Mouse (Mus musculus) neural tube, embryonic 15.5 days (tissue): ENCODE measurements around the gene Xxylt1. TPM values are rescaled to one million over a fixed set of nuclear protein-coding genes. Genes with fewer than 3 reads are reported as not detected.

Experiments
- ATAC-seq: fragments of 200-750 bp; cut with Nextera tagmentation; 2 replicates; pipeline ENCODE4 v1.8.0; 2017; ENCODE audit warnings: mild to moderate bottlenecking, moderate TSS enrichment, moderate library complexity; ENCODE audit not compliant: low FRiP score
- H3K27ac ChIP-seq: fragments of 300-500 bp; sonication (generic); replicated peaks from 2 replicates; pipeline ENCODE4 v1.5.1; 2015; ENCODE audit warnings: mild to moderate bottlenecking, inconsistent platforms
- H3K27me3 ChIP-seq: fragments of 300-500 bp; sonication (generic); replicated peaks from 2 replicates; pipeline ENCODE4 v1.6.1; 2015; ENCODE audit warnings: inconsistent platforms
- H3K36me3 ChIP-seq: fragments of 300-500 bp; sonication (generic); 2 replicates; pipeline ENCODE4 v1.6.1; 2015; ENCODE audit warnings: inconsistent platforms
- H3K4me1 ChIP-seq: fragments of 300-500 bp; sonication (generic); 2 replicates; pipeline ENCODE4 v1.6.1; 2015; ENCODE audit warnings: inconsistent platforms
- H3K4me2 ChIP-seq: fragments of 300-500 bp; sonication (generic); 2 replicates; pipeline ENCODE4 v1.6.1; 2015; ENCODE audit warnings: inconsistent platforms, mild to moderate bottlenecking, moderate library complexity
- H3K4me3 ChIP-seq: fragments of 300-500 bp; sonication (generic); replicated peaks from 2 replicates; pipeline ENCODE4 v1.5.1; 2015; ENCODE audit warnings: mild to moderate bottlenecking, inconsistent platforms
- H3K9ac ChIP-seq: fragments of 300-500 bp; sonication (generic); replicated peaks from 2 replicates; pipeline ENCODE4 v1.6.1; 2015; ENCODE audit warnings: mild to moderate bottlenecking, inconsistent platforms
- H3K9me3 ChIP-seq: fragments of 300-500 bp; sonication (generic); replicated peaks from 2 replicates; pipeline ENCODE4 v1.6.1; 2016; ENCODE audit warnings: inconsistent platforms
- WGBS: fragments of 180-500 bp; shearing (Covaris S2); methylation state at CpG from one replicate; pipeline ENCODE4 v1.1.7; 2015; ENCODE audit warnings: mixed read lengths; 5-methylcytosine and 5-hydroxymethylcytosine counted together
- polyA plus RNA-seq: library from polyadenylated mRNA; unstranded; fragments of >200 nt; fragmentation: Nextera tagmentation; extraction: Ambion mirVana; gene quantifications from 2 replicates; pipeline ENCODE4 v1.2.1, GENCODE M21; 2015

The Xxylt1 gene
- polyA plus RNA-seq, 1 experiment from 2014 or later, result 16.3 TPM

GRCm38 (mm10) chr16:31076436-31076835 is 4.8 kb downstream of the Xxylt1 start:
- no peaks in the 10 kb centered on the region for H3K9me3 ChIP-seq
- no peaks in the 10 kb centered on the region for H3K27me3 ChIP-seq
- peaks cover 18% of the 10 kb centered on the region for H3K4me1 ChIP-seq
- ATAC-seq, result no peak
- WGBS, result 93% methylated on average over 8 of the region's 8 CpGs
- no peak overlapping the region for H3K4me3 ChIP-seq
- H3K9ac ChIP-seq, result no peak overlapping the region
- H3K36me3 ChIP-seq, result 0 out of 2 replicates have a peak, but pooled peaks cover 2% of the 10 kb centered on the region
- no peak overlapping the region for H3K4me2 ChIP-seq
- H3K27ac ChIP-seq, result no peak overlapping the region

GRCm38 (mm10) chr16:31074324-31074908 is 6.8 kb downstream of the Xxylt1 start:
- 0 out of 2 replicates have a peak, but pooled peaks cover 2% of the 10 kb centered on the region for H3K36me3 ChIP-seq
- ATAC-seq, result no peak
- H3K27ac ChIP-seq, result no peak overlapping the region
- no peaks in the 10 kb centered on the region for H3K27me3 ChIP-seq
- no peak overlapping the region for H3K9ac ChIP-seq
- H3K4me3 ChIP-seq, result no peak overlapping the region
- WGBS, result 83% methylated on average over 3 of the region's 3 CpGs
- H3K4me2 ChIP-seq, result no peak overlapping the region
- H3K4me1 ChIP-seq, result peaks cover 21% of the 10 kb centered on the region
- no peaks in the 10 kb centered on the region for H3K9me3 ChIP-seq

DNA sequence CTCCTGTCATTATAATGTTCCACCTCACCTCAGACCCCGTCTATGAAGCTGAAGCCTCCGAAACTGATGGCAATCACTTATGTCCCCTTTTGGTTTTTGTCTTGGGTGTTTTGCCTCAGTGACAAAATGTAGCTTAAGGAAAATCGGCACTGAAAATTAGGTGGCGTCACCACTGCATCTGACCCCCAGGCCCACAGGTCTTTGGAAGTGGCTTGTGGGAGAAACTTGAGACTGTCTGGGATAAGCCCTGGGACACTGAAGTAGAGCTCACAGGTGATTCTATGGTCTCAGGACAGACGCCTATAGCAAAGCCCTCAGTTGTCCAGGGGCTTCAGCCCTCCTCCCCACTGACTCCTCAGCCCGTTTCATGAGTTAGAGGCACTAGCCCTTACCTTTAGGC is 9.5 kb downstream of the Xxylt1 start:
- Histone ChIP-seq H3K27me3 (no peaks in the 10 kb centered on the region), H3K4me3 (no peak overlapping the region), H3K36me3 (0 out of 2 replicates have a peak, but pooled peaks cover 2% of the 10 kb centered on the region), H3K27ac (no peak overlapping the region), H3K9ac (no peak overlapping the region), H3K9me3 (no peaks in the 10 kb centered on the region), H3K4me2 (no peak overlapping the region), H3K4me1 (peaks cover 16% of the 10 kb centered on the region)
- ATAC-seq, result no peak
- WGBS, result 86% methylated on average over 6 of the region's 6 CpGs

DNA sequence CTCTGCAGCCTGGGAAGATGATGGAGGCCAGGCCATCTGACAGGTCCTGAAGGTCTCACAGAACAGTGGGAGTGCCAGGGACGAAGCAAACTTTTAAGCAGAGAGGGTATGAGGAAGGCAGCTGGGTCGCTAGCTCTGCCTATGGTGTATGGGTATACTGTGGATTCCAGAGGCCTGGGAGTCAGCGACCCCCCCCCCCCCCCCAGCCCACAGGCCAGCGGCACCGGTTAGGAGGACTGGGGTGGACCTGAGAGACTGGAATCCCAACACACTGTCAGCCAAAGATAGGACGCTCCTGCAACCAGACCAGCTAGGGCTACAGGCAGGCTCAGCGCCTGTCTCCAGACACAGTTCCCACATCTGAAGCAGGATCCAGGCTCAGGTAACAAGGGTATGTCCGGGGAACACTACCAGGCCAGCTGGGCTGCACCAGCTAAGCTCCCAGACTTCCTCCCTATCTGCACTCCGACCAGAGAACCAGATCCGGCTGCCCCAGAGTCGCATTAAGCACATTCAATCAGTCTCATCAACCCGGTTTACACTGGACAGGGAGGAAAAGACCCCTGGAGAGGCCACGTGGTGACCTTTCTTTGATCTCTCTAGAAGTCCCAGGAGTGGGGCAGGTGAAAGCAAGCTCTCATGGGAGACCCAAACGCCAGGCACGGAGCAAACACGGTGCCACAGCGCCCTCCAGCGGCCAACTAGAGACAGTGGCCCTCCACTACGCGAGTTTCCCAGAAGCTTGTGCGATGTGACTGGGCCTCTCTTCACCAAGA is 10.7 kb downstream of the Xxylt1 start:
- H3K9me3 ChIP-seq, result no peaks in the 10 kb centered on the region
- H3K27ac ChIP-seq, result no peak overlapping the region
- peak; percentile 66 for ATAC-seq
- H3K4me1 ChIP-seq, result peaks cover 16% of the 10 kb centered on the region
- H3K36me3 ChIP-seq, result no peaks in the 10 kb centered on the region
- peak overlapping the region; percentile 51 for H3K4me2 ChIP-seq
- 14% methylated on average over 20 of the region's 21 CpGs for WGBS
- H3K27me3 ChIP-seq, result no peaks in the 10 kb centered on the region
- H3K4me3 ChIP-seq, result no peak overlapping the region; the same call in 1 of the 2 replicates
- H3K9ac ChIP-seq, result 0 out of 2 replicates have a peak overlapping the region, but pooled peaks have one; percentile 17

DNA sequence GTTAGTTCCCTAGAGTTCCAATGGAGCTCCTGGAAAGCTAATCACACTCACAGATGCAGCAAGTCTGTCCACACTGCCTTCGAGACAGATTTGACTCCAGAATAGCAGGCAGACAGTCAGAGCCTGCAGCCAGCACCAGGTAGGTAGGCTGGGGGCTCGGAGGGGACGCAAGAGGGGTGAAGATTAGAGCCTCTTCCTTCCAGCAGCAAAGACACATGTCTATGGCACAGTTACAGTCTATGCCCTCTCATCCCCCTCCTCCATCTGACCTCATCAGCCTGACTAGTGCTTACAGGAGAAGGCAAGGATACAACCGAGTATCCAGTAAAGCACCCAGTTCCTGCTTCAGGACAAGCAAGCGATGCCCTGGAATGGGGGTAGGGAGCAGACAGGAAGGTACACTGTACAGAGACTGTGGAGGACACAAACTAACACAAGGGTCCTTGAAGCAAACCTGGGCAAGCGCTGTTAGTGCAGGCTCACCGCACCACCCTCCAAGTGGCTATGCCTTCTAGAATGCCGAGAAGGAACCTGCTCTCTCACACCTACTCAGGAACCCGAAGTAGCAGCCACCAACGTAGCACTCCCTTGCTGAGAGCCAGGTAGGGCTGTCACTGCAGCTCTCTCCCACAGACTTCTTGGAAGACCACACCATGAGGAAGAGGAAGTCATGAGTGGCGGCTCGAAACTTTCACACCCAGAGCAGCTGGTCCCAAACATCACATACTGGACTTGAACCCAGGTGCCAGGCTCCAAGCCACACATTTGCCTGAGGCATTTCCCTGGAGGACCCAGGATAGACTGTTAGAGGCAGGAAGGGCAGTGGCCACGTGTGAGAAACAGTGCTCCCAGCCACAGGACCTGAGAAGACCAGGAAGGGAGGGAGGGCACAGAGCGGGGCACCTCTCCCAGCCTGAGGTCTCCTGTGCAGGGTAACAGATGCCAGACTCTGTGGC is 11.7 kb downstream of the Xxylt1 start:
- H3K4me2 ChIP-seq, result no peak overlapping the region
- no peaks in the 10 kb centered on the region for H3K9me3 ChIP-seq
- H3K4me3 ChIP-seq, result no peak overlapping the region
- H3K9ac ChIP-seq, result no peak overlapping the region
- 80% methylated on average over 14 of the region's 14 CpGs for WGBS
- no peaks in the 10 kb centered on the region for H3K36me3 ChIP-seq
- ATAC-seq, result no peak
- H3K27me3 ChIP-seq, result no peaks in the 10 kb centered on the region
- H3K27ac ChIP-seq, result no peak overlapping the region
- peaks cover 16% of the 10 kb centered on the region for H3K4me1 ChIP-seq

DNA sequence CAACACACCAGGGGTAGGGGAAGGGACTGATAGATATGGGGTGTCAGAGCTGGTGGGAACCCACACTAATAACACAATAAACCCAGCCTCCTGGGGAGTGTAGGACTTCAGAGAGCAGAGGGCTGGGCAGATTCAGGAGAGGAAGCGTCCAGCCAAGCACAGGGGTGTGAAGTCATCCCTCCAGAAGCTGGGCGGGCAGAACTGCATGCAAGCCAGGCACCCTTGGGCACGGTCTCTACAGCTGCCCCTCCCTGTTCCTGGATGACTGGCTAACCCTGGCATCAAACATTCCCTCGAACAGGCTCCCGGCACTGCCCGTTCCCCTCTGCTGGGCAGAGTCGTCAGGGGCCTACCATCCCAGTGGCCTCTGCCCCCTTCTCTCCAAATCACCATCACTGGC is 13.0 kb downstream of the Xxylt1 start:
- H3K4me2 ChIP-seq, result no peak overlapping the region
- H3K36me3 ChIP-seq, result no peaks in the 10 kb centered on the region
- no peaks in the 10 kb centered on the region for H3K9me3 ChIP-seq
- ATAC-seq, result no peak
- peaks cover 16% of the 10 kb centered on the region for H3K4me1 ChIP-seq
- no peak overlapping the region for H3K4me3 ChIP-seq
- no peaks in the 10 kb centered on the region for H3K27me3 ChIP-seq
- no peak overlapping the region for H3K27ac ChIP-seq
- no peak overlapping the region for H3K9ac ChIP-seq
- 86% methylated on average over 7 of the region's 7 CpGs for WGBS

GRCm38 (mm10) chr16:31066344-31067098 is 14.7 kb downstream of the Xxylt1 start:
- WGBS, result 65% methylated on average over 15 of the region's 15 CpGs
- no peak for ATAC-seq
- H3K4me1 ChIP-seq, result peaks cover 16% of the 10 kb centered on the region
- H3K4me3 ChIP-seq, result no peak overlapping the region
- H3K4me2 ChIP-seq, result no peak overlapping the region
- no peaks in the 10 kb centered on the region for H3K36me3 ChIP-seq
- H3K27me3 ChIP-seq, result no peaks in the 10 kb centered on the region
- no peaks in the 10 kb centered on the region for H3K9me3 ChIP-seq
- H3K27ac ChIP-seq, result peak overlapping the region; percentile 52
- H3K9ac ChIP-seq, result no peak overlapping the region

DNA sequence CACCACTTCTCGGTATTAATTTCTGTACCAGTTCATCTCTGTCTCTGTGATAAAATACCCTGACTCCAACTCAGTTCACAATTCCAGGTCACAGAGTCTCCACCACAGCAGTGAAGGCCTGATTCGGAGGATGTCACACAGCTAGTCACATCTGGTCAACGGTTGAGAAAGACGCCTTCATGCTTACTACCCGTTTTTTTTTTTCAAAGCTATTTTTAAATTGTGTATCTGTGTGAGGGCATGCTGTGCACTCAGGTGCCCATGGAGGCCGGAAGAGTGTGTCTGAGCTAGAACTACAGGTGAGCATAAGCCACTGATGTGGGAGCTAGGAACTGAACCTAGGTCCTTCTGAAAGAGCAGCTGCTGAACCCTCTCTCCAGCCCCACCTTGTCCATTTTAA is 16.4 kb downstream of the Xxylt1 start:
- Histone ChIP-seq H3K27ac (no peak overlapping the region), H3K9me3 (no peaks in the 10 kb centered on the region), H3K4me2 (no peak overlapping the region), H3K36me3 (no peaks in the 10 kb centered on the region), H3K4me1 (0 out of 2 replicates have a peak, but pooled peaks cover 3% of the 10 kb centered on the region), H3K27me3 (no peaks in the 10 kb centered on the region), H3K4me3 (no peak overlapping the region), H3K9ac (no peak overlapping the region)
- ATAC-seq, result no peak
- 92% methylated on average over 6 of the region's 6 CpGs for WGBS

- ATAC-seq, result no peak
- H3K4me2 ChIP-seq, result no peak overlapping the region
- H3K27me3 ChIP-seq, result no peaks in the 10 kb centered on the region
- no peak overlapping the region for H3K4me3 ChIP-seq
- no peaks in the 10 kb centered on the region for H3K36me3 ChIP-seq
- no peaks in the 10 kb centered on the region for H3K9me3 ChIP-seq
- no peak overlapping the region for H3K27ac ChIP-seq
- WGBS, result 88% methylated on average over 3 of the region's 3 CpGs
- peaks cover 14% of the 10 kb centered on the region for H3K4me1 ChIP-seq
- no peak overlapping the region for H3K9ac ChIP-seq
These were observed 18.3 kb downstream of the Xxylt1 start for GRCm38 (mm10) chr16:31062918-31063317.

DNA sequence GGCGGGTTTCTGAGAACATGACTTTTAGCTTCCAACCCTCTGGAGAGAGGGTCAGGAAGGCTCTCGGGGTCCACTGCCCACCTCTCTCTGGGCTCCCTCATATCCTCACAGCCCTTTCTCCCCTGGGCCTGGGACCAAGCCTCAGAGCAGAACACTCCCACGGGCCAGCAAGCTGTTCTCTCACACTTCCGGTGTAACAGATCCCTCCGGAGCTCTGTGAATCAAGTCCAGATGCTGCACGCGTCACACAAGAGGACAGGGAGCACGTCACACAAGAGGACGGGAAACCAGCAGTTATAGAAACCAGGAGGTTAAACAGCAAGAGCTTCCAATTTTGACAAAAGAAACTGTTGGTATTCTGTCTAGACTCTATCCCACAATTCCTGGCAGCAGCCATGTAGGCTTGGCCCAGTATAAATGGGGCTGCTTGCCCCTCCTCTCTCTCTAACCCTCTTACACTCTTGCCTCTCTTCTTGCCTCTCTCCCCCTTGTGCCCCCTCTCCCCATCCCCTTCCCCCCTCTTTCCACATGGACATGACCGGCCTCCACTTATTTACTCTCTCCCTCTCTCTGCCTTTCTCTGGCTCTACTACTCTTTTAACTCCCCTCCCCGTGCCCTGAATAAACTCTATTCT is 19.9 kb downstream of the Xxylt1 start:
- WGBS, result 84% methylated on average over 11 of the region's 11 CpGs
- Histone ChIP-seq H3K4me3 (no peak overlapping the region), H3K27me3 (no peaks in the 10 kb centered on the region), H3K27ac (no peak overlapping the region), H3K36me3 (no peaks in the 10 kb centered on the region), H3K9ac (no peak overlapping the region), H3K4me2 (no peak overlapping the region), H3K4me1 (peaks cover 15% of the 10 kb centered on the region), H3K9me3 (no peaks in the 10 kb centered on the region)
- no peak for ATAC-seq
